Mouse (Mus musculus): Measurements from ENCODE around the gene Chst8. TPM values are rescaled to one million over a fixed set of nuclear protein-coding genes. Genes with fewer than 3 reads are reported as not detected.

Chst8 gene
- total RNA-seq (2021) = 10 to 100 TPM; 18.7 to 21.1 TPM

DNA sequence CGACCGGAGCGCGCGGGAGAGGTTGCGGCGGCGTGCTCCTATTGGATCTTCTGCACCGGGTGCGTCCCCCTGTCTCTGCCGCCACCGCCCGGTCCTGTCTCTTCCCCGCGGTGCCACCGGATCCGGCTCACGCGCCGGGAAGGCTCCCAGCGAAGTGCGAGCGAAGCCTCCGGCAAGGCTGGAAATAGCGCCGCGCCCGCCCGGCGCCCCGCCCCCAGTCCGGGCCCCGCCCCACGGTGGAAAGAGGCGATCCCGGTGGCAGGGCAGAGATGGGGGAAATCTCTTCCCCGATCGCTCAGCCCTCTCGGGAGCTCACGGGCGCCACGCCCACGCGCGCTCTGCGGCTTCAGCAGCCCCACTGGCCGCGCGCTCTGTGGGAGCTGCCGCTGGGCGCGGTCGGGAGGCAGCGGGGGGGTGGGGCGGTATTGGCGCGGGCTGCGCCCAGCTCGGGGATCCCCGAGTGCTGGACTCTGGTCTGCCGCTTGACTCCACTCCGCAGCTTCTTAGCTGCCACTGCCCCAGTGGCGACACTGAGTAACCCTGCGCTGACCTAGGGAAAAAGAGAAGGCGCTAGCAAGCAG lies at the start of gene Chst8:
TSS of gene Chst8 (minus strand) at position 181 of the 581 bp plus-strand sequence.
- DNase-seq (ENCODE audit: low spot score in 2 of 2) = peak; percentile 78 to 81
- intact Hi-C loops (cut with DNase I) = no loop called here

DNA sequence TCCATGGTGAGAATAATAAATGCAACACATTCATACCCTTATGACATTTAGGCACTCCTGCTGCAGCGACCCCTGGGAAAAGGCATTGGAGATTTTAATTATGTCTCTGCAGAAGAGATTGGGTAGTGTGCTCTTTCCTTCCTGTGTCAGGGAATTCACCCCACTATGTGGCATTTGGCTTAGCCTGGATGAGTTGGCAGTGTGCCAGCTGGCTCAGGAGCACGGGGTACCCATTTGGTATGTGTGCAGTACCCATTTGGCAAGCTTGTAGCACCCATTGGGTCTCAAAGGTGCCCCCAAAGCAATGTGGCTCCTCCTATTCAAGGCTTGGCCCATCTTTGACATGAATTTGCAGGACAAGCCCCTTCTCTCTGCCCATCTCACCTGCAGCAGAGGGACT lies 45.8 kb upstream of the Chst8 start:
- no peak for DNase-seq (ENCODE audit: low spot score in 2 of 2)
- intact Hi-C loops (cut with DNase I) = no loop called here

DNA sequence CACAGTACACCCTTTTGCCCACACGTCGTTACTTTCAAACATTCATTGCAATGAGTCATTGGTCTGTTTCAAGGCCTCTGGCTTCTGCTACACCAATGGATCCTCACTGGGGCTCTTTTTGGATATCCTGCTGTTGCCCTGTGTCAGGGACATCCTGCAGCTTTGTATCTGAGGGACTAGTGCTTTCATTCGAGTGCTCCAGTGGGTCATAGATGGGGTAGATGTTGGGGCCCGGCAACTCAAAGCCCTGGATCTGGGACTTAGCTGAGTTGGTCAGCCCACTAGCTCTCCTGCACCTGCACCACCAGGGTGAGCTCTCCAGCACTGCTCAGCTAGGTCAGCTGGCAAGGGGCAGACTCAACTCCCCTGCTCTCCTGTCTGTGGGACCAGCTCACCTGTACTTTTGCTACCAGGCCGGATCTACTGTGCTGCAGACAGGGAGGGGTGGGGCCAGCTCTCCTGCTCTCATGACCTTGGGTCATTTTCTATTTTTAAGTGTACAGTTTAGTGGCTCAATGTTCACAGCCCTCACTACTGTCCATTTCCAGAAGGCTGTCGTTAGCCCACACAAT lies 42.4 kb upstream of the Chst8 start:
- intact Hi-C loops (cut with DNase I) = no loop called here
- no peak for DNase-seq (ENCODE audit: low spot score in 2 of 2)

DNA sequence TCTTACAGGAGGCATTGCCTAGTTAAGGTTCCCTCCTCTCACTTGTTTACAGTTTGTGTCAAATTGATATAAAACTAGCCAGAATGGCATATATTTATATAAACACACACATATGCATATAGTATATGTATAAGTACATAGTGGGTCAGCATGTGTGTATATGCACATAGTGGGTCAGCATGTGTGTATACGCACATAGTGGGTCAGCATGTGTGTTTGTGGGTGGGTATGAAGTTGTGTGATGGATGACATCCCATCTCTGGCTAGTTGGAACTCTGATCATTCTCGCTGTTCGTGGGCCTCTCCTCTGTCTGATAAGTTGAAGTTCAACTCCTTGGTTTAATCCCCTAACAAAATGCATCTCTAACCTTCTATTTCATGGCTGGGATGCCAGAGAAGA lies 40.9 kb upstream of the Chst8 start:
- no peak for DNase-seq (ENCODE audit: low spot score in 2 of 2)
- intact Hi-C loops (cut with DNase I) = no loop called here

DNA sequence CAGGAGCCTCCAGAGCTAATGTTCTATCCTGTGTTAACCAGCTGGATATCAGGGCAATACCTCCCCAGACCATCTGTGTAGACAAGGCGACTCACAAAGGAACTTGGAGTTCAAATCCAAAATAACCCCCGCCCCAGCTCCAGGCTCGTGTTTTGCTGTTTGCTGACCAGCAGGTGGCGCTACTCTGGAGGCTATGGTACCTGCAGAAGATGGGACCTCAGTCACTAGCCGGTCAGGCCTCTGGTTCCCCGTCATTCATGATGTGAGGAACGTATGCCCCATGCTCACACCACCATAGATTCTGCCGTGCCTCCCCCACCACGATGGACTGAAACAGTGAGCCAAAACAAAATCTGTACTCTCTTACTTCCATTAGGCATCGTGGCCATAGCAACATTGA lies 37.1 kb upstream of the Chst8 start:
- DNase-seq (ENCODE audit: low spot score in 2 of 2) = no peak
- intact Hi-C loops (cut with DNase I) = no loop called here

DNA sequence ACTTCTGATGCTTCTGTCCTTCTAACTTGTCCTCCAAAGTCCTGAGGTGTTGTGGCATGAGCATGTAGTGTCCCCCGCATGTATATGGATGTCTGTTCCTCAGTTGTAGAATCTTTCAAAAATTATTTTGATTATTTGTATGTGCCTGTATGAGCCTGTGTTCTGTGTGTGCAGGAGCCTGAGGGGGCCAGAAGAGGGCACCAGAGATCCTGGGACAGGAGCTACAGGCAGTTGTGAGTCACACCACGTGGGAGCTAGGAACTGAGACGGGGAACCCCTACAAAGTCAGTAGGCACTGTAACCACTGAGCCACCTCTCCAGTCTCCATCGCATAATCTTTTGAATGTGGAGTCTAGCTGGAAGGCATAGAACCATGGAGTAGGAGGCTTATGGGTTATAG lies 36.3 kb upstream of the Chst8 start:
- intact Hi-C loops (cut with DNase I) = no loop called here
- DNase-seq (ENCODE audit: low spot score in 2 of 2) = no peak

DNA sequence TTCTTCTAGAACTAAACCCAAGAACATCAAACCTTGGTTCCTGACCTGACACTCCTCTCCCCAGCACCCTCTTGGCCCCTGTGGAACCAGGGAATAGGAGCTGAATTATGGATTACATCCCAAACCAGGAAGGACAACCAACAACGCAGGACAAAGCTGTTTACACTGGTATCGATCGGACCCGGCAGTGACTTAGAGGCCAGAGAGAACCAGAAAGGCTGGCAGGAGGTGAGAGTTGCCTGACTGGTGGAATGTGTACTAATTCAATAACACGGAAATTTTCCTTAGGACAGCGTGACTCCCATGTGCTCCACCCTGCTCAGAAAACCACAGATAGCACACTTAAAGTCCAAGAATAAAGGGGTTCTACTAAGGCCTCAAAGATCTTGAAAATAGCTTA lies 35.4 kb upstream of the Chst8 start:
- DNase-seq (ENCODE audit: low spot score in 2 of 2) = no peak
- intact Hi-C loops (cut with DNase I) = no loop called here

DNA sequence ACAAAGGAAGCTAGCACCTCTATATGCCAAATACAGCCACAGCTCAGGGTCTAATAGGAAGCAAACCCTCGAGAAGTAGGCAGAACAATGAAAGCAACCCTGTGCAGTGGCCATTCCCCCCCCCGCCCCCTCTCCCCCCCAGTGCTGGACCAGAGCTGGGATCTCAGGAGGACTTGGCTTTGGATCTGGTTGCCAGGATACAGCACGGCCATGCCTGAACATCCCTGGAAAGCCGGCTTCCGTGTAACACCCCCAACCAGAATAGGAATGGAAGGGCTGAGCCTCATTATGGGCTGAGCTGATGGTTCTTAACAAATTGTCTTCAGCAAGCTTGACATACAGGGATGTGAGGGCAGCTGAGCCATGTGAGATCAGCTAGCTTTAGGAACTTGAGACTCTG lies 34.9 kb upstream of the Chst8 start:
- DNase-seq (ENCODE audit: low spot score in 2 of 2) = no peak
- intact Hi-C loops (cut with DNase I) = no loop called here

DNA sequence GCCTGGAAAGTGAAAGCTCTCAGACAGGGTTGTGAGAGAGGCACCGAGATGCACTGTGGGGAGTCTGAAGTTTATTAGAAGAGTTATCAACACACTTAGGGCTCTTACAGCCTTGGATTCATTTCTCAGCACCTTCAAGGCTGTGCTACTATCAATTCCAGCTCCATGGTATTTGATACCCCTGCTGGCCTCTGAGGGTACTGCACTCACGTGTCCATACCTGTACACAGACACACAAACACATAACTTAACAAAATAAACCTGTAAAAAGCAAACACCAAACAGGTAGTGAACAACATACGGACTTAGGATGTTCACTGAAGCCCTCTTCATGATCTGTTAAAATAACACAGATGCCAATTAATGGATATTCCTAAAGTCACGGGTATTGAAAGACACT lies 26.2 kb upstream of the Chst8 start:
- intact Hi-C loops (cut with DNase I) = no loop called here
- no peak for DNase-seq (ENCODE audit: low spot score in 2 of 2)

DNA sequence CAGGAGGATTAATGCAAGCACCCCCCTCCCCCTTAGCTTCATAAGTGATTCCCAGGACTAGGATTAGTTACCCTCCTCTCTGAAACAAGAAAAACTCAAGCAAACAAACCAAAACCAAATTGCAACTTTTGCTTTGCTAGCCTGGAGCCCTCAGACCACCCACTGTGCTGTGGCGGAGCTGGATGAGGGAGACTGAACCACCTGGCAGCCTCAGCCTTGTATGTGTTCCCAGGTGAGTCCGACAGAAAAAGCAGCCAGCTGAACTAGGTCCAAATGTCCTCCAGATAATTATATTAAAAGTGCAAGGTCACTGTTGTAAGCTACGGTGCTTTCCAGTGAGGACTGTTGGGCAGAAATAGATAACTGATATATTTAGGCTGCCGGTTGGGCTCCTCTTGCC lies 25.7 kb upstream of the Chst8 start:
- DNase-seq (ENCODE audit: low spot score in 2 of 2) = no peak
- intact Hi-C loops (cut with DNase I) = no loop called here

DNA sequence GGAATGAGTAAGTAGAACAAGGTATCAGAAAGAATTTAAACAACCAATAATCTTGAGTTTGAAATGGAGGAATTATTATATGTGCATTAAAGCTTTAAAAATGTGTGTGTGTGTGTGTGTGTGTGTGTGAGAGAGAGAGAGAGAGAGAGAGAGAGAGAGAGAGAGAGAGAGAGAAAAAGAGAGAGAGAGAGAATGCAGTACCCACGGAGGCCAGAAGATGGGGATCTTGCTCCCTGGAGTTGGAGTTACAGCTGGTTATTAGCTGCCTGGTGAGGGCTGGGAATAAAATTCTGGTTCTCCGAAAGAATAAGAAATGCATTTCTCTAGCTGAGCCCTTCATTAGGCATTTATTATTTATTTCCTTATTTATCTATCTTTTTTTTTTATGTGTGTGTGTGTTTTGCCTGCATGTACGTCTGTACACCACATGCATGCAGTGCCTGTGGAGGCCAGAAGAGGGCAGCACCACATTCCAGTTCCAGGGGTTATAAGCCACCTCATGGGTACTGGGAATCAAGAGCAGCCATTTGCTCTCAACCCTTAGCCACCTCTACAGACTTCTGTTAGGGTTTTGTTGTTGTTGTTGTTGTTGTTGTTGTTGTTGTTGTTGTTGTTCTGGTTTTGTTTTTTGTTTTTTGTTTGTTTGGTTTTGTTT lies 13.9 kb upstream of the Chst8 start:
- intact Hi-C loops (cut with DNase I) = no loop called here
- DNase-seq (ENCODE audit: low spot score in 2 of 2) = no peak

DNA sequence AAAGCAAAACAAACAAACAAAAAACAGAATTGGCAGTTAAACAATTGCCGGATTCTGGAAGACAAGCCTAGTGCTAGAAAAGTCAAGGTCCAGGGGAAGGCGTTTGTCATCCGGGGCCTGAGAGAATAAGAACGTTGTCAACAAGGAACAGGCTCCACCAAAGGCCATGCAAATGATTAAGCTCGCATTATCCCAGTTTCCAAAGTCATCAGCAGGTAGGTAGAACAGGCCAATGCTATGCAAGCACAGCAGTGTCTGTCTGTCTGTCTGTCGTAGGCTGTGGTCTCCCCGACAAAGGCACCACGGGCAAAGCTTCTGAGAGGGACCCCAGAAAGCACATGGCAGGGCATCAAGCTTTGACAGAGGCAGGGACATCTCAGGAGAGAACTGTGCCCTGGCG lies 9.1 kb upstream of the Chst8 start:
- no peak for DNase-seq (ENCODE audit: low spot score in 2 of 2)
- intact Hi-C loops (cut with DNase I) = no loop called here

DNA sequence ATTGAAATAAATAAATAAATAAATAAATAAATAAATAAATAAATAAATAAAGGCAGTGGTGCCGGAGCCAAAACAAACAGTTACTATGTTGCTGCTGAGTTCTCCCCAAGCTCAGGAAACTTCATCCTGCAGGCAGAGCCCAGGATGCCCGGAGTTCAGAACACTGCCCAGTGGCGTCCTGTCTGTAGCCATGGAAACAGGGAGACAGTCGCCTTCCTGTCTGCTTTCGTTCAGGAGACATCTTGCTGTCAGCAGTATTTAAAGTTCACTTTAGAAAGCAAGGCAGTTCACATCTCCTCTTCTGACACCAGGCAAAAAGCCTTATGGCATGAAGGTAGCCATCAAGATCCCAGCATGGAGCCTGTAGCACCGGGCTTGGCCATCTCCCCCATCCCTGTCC lies 8.0 kb upstream of the Chst8 start:
- intact Hi-C loops (cut with DNase I) = no loop called here
- DNase-seq (ENCODE audit: low spot score in 2 of 2) = no peak

DNA sequence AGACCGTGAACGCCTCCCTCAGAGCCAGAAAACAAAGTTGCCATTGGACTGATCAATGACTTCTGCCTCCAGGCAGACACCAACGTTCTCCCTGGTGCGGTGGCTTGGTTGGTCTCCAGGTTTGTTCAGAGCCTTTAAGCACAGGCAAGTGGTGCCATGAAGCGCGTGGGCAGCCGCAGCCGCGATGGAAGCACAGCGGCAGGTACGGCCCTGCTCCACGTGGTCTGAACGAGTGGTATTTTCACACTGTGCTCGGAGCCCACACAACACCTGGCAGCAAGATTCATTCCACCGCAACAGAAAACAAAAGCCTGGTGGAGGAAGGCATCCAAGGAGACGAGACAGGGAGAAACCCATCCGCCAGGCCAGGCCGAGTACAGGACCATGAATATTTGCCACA lies 7.3 kb upstream of the Chst8 start:
- DNase-seq (ENCODE audit: low spot score in 2 of 2) = peak; percentile 74 to 77
- intact Hi-C loops (cut with DNase I) = no loop called here

DNA sequence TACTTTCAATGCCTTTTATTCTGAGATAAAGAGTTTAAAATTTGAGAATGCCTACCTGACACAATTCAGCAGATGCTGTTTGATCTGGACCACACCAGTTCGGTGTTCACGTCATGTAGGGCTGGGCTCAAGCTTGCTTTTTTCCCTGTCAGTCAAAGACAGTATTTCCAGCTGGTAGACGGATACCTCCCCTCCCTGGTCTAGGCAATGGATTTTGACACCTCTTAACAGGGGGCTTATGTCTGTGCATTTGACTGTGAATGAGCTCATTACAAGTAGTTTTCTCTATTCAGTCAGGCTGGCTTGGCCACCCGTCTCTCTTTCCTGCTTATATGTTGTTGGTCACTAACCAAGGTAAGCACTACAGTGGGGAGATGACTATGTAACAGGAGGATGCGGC lies 6.1 kb upstream of the Chst8 start:
- DNase-seq (ENCODE audit: low spot score in 2 of 2) = no peak
- intact Hi-C loops (cut with DNase I) = no loop called here

DNA sequence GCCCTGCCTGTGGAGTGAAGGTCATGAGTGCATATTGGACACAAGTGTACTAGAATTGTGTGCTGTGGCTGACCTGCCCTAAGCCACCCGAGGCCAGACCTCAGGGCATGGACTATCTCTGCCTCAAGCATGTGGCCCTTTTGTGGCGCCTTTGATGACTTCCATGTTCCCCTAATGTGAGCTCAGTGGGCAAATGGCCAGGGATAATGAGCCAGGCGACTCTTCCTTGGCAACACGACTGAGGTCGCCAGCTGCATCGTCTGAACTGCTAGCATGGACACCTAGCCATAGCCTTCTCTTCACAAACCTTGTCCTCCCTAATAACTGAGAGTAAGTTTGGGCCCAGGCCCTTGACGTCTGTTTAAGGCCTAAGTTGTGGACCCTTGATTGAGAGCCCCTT lies 4.5 kb upstream of the Chst8 start:
- DNase-seq (ENCODE audit: low spot score in 2 of 2) = no peak
- intact Hi-C loops (cut with DNase I) = no loop called here

DNA sequence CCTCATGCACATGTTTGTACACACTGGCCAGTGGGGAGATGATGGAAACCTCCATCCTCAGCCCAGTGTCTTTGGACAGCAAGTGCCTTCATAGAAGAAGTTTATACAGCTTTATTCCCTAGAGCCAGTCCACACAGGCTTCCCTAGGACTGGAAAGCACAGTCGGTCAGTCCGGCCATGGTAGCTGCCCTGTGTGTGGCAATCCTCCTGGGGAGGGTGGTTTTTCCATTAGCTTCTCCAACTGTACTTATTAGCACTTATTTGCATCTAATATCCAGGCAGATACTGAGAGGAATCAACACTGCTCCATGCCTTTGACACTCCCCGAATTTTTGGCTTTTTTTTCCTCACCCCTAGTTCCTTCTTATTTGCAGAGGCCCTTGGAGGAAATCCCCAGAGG lies 2.3 kb upstream of the Chst8 start:
- intact Hi-C loops (cut with DNase I) = no loop called here
- DNase-seq (ENCODE audit: low spot score in 2 of 2) = no peak

DNA sequence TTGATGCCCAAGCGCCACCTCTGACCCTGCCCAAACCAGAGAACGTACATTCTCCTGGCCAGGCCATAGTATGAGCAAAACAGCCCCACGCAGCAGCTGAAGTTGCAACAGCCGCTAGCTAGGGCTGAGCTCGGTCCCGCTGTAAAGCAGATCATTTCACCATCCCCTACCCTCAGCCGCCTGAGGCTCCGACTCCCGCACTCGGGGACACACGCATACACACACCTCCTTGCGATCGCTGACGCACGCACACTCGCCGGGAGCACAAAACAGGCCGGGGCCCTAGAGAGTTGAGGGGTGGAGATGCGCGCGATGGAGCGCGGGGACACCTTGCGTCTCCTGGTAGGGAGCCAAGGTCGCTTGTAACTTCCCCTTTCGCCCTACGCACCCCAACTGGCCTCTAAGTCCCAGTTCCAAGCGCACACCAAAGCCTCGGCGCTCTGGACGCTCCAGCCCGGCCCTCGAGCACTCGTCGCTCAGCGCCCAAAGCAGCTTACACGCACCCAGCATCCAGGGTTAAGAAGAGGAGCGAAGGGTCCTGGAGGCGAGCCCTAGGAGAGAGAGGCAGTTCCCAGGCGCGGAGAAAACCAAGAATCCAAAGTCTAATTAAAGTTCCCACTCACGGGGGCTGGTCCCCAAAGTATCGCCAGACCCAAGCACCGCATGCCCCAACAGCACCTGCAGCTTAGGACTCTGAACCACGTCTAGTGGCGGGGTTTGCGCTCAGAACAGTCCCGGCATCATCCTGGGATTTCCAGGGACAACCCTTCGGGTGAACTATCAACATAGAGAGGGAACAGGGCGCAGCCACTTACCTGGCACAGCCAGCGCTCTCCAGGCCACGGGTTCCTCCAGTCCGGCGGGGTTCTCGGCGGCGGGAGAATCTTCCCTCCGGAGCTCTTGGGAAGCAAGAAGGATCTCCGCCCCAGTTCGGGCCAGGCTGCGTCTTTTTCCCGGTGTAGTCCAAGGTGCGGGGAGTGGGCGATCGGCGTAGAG lies 682 bp downstream of the Chst8 start:
- peak; percentile 16 to 42 for DNase-seq (ENCODE audit: low spot score in 2 of 2)
- intact Hi-C loops (cut with DNase I) = no loop called here

DNA sequence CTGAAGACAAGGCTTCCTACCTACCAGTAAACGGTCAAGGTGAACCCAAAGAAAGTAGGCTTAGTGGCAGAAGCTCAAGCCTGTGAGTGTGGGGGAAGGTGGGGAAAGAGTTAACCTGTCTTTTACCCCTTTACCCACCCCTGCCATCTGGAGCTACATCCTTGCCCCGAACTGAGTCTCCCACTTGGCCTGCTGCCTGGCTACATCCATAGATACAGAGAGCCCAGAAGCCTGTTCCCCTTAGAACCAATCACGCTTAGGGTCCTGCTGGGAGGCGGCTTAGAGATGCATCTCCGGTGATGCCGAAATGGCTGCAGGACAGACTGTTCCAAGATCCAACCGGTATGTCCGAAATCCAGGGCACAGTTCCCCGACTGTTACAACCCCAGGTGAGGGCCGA lies 1.5 kb downstream of the Chst8 start:
- intact Hi-C loops (cut with DNase I) = no loop called here
- DNase-seq (ENCODE audit: low spot score in 2 of 2) = no peak

DNA sequence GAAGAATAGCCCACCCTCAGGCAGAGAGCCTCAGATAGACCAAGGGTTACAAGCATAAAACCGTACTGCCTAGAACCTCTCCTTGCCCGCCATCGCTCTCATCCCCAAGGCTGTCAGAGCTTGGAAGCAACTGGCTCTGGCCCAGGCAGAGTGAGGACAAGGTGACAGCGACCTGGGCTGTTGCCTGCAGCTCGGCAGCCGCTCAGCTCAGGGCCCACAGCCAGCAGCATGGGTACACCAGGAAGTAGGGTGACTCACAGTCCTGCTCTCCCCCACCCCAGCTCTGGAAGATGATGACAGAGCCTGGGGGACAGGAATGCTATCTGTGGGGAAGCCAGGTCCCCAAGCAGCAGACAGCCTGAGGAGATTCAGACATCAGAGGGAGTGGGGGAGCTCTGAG lies 6.2 kb downstream of the Chst8 start:
- DNase-seq (ENCODE audit: low spot score in 2 of 2) = peak; percentile 49 to 67
- intact Hi-C loops (cut with DNase I) = no loop called here

Data from left cerebral cortex, postnatal 36 days (tissue).